Mouse (Mus musculus) erythroblast, adult 5-6 weeks (primary cell): ENCODE results near the gene Hoxc8. TPM values are rescaled to one million over a fixed set of nuclear protein-coding genes. Genes with fewer than 3 reads are reported as not detected.

Experiments used
- ATAC-seq: replicated peaks from 2 replicates; pipeline ENCODE4 v1.8.0; 2016; ENCODE audit warnings: moderate number of reproducible peaks, mild to moderate bottlenecking, moderate TSS enrichment, inconsistent platforms; ENCODE audit not compliant: poor library complexity, low FRiP score, severe bottlenecking
- total RNA-seq, 2 experiments: library from RNA; stranded (forward) in 1 of 2; stranded (reverse) in 1 of 2; fragments of 150-400 nt in 1 of 2; fragments of 200-764, 138-1000 nt in 1 of 2; gene quantifications; 2 replicates each; pipeline versions ENCODE4 v1.2.3 to v1.2.4; 2015 to 2017; ENCODE audit warnings: low replicate concordance in 2 of 2

The Hoxc8 gene
- total RNA-seq, 2 experiments from 2014 or later, result not detected

DNA sequence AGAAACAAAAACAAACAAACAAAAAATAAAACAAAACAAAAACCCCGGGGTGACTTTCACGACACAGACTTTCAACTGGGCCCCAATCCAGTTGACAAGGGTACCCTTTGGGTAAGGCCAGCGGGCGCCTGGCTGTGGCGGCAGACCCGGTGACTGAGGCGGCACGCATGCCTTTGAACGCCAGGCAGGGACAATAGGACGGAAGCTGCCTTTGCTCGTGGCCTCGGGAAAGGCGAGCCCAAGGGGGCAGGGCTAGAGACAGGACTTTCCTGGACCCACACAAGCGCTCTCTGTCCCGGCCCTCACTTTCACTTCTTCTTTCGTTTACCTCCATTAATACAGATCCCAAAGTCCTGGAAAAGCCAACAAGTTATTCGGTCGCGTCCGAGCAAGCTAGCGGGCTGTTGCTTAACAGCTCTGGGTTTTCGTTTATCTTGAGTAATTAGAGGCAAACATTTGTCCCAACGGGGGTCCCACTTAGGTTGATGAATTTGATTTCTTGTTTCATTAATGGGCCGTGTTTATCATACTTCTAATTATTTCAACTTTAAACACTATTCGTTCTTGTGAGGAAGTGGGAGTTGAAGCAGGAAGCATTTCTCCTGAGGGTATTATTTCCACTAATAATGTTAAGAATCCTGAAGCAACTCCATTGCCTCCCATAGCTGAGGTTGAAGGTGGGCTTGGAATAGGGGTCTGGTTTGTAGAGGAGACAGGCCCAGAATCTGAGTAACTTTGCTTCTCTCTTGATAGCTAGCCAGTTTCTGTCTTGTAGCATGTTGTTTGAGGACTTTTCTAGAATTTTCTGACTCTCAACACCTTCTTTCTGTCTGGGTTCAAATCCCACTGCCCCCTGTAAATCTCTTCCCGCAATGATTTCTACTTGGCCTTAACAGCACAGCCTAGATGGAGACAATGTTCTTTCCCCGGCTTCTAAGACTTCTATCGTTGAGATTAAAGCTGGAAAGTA lies 26.5 kb upstream of the Hoxc8 start:
- ATAC-seq, result no peak

DNA sequence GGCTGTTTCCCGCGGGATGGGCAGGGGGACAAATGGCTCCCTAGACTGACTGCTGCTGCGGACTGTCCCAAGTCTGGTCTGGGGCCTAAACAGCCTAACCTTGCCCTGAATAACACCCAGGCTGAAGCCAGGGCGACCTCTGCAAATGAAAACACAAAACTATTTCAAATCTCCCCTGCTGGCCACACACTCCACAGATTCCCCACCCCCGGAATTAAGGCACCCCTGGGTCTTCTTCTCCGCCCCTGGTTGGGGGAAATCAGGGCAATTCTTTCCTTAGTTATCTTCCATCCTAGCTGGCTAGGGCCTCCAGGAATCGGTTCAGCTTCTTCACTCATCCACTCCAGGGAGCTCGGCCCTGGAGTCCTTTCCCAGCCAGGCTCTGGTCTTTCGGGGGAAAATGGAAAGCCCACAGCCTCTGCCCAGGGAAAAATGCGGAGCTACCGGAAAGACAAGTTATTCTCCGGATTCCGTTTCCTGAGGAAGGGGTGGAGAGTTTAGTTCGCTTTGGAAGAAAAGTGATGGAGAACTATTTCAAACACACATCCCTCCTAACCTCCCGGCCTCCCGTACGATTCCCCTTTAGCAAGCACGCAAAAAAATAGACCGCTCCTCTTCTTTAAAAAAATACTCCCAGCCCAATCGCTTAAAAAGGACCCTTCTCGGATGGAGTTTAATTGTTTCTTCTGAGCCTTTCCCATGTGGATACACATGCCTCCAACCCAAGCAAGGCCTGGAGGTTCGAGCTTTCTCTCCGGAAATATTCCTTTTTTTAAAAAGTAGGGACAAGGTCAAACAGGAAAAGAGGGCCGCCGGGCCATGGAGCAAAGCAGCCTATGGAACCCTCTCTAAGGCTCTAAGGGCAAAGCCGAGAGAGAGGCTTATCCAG lies 25.2 kb upstream of the Hoxc8 start:
- no peak for ATAC-seq

DNA sequence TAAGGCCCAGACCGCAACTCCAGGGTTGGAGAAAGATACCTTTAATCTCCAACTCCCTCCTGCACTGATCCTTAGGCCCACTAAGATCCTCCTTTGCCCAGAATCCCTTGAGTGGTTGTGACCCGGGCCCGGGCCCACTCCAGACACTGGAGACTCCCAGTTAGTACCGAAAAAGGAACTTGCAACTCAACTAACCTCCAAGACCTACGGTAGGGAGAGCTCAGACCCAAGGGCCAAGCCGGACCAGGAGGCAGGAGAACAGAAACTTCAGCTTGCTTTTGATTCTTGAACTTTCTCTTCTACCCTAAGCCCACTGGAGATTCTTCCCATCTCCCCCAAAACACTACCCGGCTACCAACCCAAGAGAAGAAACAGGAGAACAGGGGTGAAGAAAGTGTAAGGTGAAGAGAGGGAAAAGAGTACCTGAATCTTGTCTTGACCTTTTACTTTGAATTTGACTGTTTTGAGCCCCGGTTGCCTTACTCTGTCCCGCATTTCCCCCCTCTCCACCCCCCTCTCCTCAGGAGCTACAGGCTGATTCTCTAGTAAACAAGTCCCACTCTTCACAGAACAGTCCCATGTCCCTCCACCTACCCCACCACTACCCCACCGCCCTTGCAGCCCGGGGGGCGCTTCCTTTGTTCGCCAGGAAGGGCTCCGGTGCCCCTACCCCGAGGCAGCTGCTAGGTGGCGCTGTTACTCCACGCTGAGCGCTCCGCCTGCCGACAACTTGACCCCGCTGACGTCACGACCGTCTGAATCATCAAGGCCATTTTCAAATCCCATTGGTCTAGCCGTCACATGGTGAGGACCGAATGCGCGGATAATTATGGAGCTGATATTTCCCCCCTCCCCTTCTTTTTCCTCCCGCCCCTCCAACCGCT lies 24.3 kb upstream of the Hoxc8 start:
- ATAC-seq, result no peak

DNA sequence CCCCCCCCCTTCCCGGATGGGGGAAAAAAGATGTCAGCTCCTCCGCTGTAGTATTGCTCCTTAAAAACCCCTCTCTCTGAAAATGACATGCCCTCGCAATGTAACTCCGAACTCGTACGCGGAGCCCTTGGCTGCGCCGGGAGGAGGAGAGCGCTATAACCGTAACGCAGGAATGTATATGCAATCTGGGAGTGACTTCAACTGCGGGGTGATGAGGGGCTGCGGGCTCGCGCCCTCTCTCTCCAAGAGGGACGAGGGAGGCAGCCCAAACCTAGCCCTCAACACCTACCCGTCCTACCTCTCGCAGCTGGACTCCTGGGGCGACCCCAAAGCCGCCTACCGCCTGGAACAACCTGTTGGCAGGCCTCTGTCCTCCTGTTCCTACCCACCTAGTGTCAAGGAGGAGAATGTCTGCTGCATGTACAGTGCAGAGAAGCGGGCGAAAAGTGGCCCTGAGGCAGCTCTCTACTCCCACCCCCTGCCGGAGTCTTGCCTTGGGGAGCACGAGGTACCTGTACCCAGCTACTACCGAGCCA lies 23.6 kb upstream of the Hoxc8 start, which contains the start of gene Hoxc10:
Hoxc10 (plus strand) TSS at position 21 of the 536 bp plus-strand sequence.
- no peak for ATAC-seq

DNA sequence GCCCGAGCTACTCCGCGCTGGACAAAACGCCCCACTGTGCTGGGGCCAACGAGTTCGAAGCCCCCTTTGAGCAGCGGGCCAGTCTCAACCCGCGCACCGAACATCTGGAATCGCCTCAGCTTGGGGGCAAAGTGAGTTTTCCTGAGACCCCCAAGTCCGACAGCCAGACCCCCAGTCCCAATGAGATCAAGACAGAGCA lies 23.2 kb upstream of the Hoxc8 start, which contains the start of gene Hoxc5:
Hoxc5 (plus strand) TSS at position 132 of the 199 bp plus-strand sequence.
- no peak for ATAC-seq

DNA sequence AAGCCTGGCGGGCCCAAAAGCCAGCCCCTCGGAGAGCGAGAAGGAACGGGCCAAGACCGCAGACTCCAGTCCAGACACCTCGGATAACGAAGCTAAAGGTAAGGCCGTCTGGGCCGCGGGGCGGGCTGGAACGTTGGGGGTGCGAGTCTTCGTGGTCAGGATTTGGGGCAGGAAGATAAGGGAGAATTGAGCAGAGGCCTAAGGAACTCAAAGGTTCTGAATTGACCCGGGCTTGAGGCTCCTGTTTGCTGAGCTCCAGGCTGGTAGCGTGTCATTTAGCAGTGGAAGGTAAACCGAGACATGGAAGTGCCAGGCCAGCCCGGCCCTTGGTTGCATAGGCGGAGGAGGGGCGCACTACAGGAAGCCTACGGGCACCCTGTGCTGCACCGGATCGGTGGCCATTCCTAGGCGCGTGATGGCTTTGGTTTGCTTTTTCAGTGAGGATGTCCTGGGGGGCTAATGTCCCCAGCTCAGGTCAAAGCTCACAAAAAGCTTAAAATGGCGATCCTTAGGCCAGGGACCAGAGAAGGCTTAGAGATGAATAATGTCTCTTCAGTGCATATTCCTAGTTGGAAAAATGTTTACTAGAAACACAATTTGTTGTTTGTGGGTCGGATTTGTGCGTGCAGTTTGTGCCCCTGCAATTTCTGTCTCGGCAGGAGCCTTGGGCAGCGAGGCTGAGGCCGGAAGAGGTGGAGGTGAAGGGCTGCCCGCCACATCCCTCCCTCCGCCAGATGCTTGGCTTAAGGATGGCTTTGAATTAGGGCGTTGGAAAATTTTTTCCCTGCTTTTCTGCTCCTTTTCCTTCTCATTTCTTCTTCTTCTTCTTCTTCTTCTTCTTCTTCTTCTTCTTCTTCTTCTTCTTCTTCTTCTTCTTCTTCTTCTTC lies 22.7 kb upstream of the Hoxc8 start:
- no peak for ATAC-seq

GRCm38 (mm10) chr15:102969296-102969695 lies 21.1 kb upstream of the Hoxc8 start:
- ATAC-seq, result no peak

DNA sequence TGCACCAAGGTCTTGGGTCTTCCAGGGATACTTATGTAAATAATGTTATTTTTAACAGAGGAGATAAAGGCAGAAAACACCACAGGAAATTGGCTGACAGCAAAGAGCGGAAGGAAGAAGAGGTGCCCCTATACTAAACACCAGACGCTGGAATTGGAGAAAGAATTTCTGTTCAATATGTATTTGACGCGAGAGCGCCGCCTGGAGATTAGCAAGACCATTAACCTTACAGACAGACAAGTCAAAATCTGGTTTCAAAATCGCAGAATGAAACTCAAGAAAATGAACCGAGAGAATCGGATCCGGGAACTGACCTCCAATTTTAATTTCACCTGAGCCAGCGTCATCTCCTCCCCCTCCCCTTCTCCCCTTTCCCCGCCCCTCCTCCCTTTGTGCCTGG lies 19.7 kb upstream of the Hoxc8 start:
- ATAC-seq, result no peak

- ATAC-seq, result no peak
These were observed 18.2 kb upstream of the Hoxc8 start for GRCm38 (mm10) chr15:102972254-102972653.

DNA sequence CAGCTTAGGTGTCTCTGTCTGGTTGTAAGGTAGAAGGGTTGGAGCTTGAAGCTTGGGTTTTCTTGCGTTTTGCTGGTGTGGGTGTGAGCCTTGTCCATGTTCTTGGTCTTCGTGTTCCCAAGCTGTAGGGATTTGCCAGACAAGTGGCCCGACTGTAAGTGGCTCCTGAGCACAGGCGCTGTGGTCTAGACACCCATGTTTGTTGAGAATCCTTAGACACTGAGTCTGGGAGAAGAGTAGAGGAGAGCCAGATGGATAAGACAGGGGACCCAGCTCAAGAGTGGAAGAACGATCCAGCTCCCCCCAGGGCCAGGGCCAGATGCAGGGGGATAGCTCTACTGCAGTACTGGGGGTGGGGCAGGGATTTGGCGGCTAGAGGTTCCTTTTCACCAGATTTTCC lies 17.7 kb upstream of the Hoxc8 start:
- ATAC-seq, result no peak

DNA sequence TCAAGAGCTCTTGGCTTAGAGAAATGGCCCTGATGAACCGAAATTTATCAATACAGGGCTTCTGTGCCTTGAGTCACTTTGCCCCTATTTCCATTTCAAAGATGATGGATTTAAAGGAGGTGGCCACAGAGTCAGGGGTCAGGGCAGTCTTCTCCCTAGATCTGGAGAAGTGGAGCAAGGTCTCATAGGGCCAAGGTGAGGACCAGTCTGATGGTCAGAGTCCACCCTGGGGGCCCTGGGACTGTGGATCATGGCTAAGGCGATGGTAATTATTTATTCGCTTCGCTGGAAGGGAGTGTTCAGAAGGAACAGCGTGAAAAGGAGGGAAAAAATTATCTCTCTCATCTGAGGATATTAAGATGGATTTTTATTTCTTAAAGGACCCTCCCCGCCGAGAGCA lies 15.4 kb upstream of the Hoxc8 start:
- no peak for ATAC-seq

DNA sequence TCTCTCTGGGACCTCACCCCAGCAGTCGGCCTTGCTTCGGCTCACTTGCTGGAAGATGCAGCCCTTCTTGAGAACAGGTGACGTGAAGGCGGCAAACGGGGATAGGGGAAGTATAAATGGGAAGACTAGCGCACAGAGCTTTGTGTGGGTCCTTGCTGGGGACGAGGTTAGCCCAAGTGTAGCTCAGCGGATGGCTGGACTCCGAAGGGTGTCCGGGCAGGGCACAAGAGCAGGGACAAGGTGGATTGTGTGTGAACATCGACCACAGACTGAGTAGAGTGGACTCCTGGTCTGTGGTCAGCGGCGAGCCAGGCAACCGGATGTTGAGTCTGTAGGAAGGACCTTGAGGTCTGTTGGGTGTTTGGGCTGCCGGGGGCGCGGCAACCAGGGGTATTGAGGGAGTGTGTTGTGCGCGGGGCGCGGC lies 14.7 kb upstream of the Hoxc8 start:
- ATAC-seq, result no peak

- no peak for ATAC-seq
These were observed 14.2 kb upstream of the Hoxc8 start, which contains the start of gene Hoxc9 for GRCm38 (mm10) chr15:102976171-102976570. Hoxc9 (plus strand) TSS chr15:102976439.

DNA sequence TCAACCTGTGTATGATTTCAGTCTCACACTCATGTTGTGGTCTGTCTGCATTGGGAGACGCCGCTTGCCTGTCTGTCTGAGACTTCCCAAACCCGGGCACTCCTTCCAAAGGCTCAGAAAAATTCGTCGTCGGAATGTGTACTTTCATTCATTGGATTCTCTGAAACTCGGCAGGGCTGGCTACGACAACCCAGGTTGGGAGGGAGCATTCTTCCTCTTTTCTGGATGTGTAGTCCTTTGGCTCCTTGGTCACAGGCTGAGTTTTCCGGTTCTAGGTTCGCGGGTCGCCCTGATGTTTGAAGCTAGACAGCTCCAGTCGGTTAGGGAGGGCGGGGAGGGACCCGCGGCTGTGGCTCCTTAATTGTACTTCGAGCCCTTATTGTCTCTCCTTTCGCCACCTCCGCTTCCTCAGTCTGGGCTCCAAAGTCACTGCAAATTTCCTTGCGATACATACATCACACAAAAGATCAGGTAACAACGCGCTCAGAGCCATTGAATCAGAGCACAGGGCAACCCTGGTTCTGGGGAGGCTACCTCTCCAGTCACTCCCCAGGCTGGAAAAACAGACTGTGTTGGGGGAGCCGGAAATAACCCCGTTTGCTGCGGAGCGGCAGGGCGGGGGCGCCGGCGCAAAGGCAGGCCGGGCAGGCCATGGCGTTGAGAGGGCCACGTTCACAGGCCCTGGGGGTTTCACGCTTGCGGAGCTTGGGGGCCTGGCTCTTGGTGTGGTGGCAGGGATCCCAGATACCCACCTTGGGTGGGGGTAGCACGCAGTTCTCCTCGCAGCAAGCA lies 13.6 kb upstream of the Hoxc8 start:
- ATAC-seq, result no peak

GRCm38 (mm10) chr15:102977423-102977974 lies 12.9 kb upstream of the Hoxc8 start:
- ATAC-seq, result no peak

DNA sequence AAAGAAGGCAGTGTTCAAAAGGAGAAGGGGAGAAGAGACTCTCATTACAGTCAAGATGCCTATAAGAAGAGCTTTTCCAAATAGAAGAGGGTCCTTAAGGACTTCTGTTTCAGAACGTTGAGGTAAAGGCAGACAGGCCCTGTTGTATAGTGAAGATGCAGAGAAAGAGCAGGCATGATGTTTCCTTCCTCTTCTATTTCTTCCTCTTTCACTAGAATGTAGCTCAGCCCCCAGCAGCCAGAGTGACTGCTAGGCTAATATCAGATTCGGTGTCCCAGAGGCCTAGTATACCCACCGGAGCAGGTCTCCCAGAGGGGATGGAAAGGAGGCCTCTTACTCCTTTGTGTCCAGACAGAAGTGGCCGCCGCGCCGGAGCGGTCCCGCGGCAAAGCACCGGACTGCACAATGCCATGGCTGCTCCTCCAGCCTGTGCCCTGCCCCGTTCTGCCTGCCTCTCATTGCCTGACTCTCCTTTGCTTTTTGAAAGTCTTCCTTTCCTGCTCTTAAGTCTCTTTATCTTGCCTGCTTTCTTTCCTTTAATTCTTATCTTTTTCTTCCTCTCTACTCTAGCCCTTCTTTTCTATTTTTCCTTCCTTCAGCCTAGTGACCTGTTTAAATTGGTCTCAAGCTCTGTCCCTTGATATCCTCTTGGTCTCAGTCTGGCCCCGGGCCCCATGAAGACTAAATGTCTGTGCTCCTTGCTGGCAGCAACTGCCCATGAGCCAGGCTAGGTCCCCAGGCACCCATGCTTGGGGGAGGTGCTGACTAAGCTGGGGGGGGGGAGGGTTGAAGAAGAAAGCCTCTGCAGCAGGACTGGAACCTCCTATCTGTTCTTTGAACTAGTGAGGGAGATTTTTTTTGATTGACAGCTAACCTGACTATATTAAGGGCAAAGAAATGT lies 11.5 kb upstream of the Hoxc8 start:
- no peak for ATAC-seq

DNA sequence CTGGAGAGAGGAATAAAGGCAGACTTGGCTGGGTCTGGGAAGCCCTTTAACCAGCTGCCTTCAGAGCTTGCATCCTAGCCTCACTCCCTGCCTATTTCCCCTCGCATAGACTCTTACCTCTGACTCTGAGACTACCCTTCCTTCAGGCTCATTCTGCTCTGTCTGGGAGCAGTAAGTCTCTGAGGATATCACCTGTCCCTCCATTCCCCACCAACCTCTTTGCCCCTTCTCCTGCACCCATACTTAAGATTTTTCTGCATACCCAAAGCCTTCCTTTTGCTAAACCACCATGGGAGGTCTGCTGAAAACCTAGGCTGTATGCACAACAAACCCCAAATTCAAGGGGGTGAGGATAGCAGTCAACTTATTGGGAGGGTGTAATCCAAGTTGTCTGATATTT lies 10.5 kb upstream of the Hoxc8 start:
- ATAC-seq, result no peak
